Mouse (Mus musculus): ENCODE measurements around the gene Olfr366. TPM values are rescaled to one million over a fixed set of nuclear protein-coding genes. Genes with fewer than 3 reads are reported as not detected.
"Not testable (repeated sequence)": the region's sequence is repeated elsewhere in the genome, so short reads cannot be mapped to it uniquely, and the experiment has no call there.

Olfr366 gene
- polyA plus RNA-seq (2016; fragmentation: Nextera tagmentation; extraction: Ambion mirVana): not detected in 2 replicates

GRCm38 (mm10) chr2:37211274-37211673 lies at the start of gene Olfr366:
TSS of gene Olfr366 (plus strand) at chr2:37211574.
- H3K9me3 ChIP-seq: peaks cover 29% of the 10 kb centered on the region
- H3K36me3 ChIP-seq: no peaks in the 10 kb centered on the region
- DNase-seq (ENCODE audit: low spot score): no peak
- H3K4me1 ChIP-seq (replicated peaks): no peaks in the 10 kb centered on the region
- H3K4me3 ChIP-seq: no peak within 1 kb of the TSS
- H3K27ac ChIP-seq: no peak within 1 kb of the TSS
- no peaks in the 10 kb centered on the region for H3K27me3 ChIP-seq (ENCODE audit: insufficient read depth, poor library complexity, severe bottlenecking)

GRCm38 (mm10) chr2:37187898-37188297 lies 23.5 kb upstream of the Olfr366 start, which contains the start of gene Olfr365:
TSS of gene Olfr365 (plus strand) at chr2:37188198.
- WGBS: 78% methylated on average over 3 of the region's 3 CpGs
- no peak within 1 kb of the TSS for H3K27ac ChIP-seq
- H3K9me3 ChIP-seq: peaks cover 21% of the 10 kb centered on the region
- H3K36me3 ChIP-seq: no peaks in the 10 kb centered on the region
- H3K4me3 ChIP-seq: no peak within 1 kb of the TSS
- DNase-seq (ENCODE audit: low spot score): no peak
- no peaks in the 10 kb centered on the region for H3K27me3 ChIP-seq (ENCODE audit: insufficient read depth, poor library complexity, severe bottlenecking)
- H3K4me1 ChIP-seq (replicated peaks): no peaks in the 10 kb centered on the region

- H3K4me3 ChIP-seq; H3K27me3 ChIP-seq (ENCODE audit: insufficient read depth, poor library complexity, severe bottlenecking); H3K4me1 ChIP-seq (replicated peaks); H3K27ac ChIP-seq; H3K36me3 ChIP-seq; DNase-seq (ENCODE audit: low spot score): not testable (repeated sequence)
- H3K9me3 ChIP-seq: peaks cover 22% of the 10 kb centered on the region
- 81% methylated on average over 7 of the region's 7 CpGs for WGBS
Observed at GRCm38 (mm10) chr2:37261781-37262180, 50.4 kb downstream of the Olfr366 start.

Other genes with a start within 250 kb of the Olfr366 start
- not detected in 2 replicates for gene Olfr357, start 217.7 kb upstream of the Olfr366 start, polyA plus RNA-seq (2016; fragmentation: Nextera tagmentation; extraction: Ambion mirVana)
- gene Olfr358, start 202.2 kb upstream of the Olfr366 start, polyA plus RNA-seq (2016; fragmentation: Nextera tagmentation; extraction: Ambion mirVana): not detected in 2 replicates
- not detected in 2 replicates for gene Olfr360, start 145.8 kb upstream of the Olfr366 start, polyA plus RNA-seq (2016; fragmentation: Nextera tagmentation; extraction: Ambion mirVana)
- not detected in 2 replicates for gene Olfr361, start 122.3 kb upstream of the Olfr366 start, polyA plus RNA-seq (2016; fragmentation: Nextera tagmentation; extraction: Ambion mirVana)
- gene Olfr362, start 93.7 kb upstream of the Olfr366 start, polyA plus RNA-seq (2016; fragmentation: Nextera tagmentation; extraction: Ambion mirVana): not detected in 2 replicates
- not detected in 2 replicates for gene Olfr364-ps1, start 72.3 kb upstream of the Olfr366 start, polyA plus RNA-seq (2016; fragmentation: Nextera tagmentation; extraction: Ambion mirVana)
- not detected in 2 replicates for gene Olfr365, start 23.4 kb upstream of the Olfr366 start, polyA plus RNA-seq (2016; fragmentation: Nextera tagmentation; extraction: Ambion mirVana)
- gene Olfr368, start 114.9 kb downstream of the Olfr366 start, polyA plus RNA-seq (2016; fragmentation: Nextera tagmentation; extraction: Ambion mirVana): not detected in 2 replicates
- 49.6 and 53.6 TPM in 2 replicates for gene Pdcl, start 147.8 kb downstream of the Olfr366 start, polyA plus RNA-seq (2016; fragmentation: Nextera tagmentation; extraction: Ambion mirVana)
- 18.3 and 19.3 TPM in 2 replicates for gene Rc3h2, start 211.3 kb downstream of the Olfr366 start, polyA plus RNA-seq (2016; fragmentation: Nextera tagmentation; extraction: Ambion mirVana)
- gene Zbtb26, start 231.6 kb downstream of the Olfr366 start, polyA plus RNA-seq (2016; fragmentation: Nextera tagmentation; extraction: Ambion mirVana): 7.7 and 9.3 TPM in 2 replicates
- gene Zbtb6, start 231.6 kb downstream of the Olfr366 start, polyA plus RNA-seq (2016; fragmentation: Nextera tagmentation; extraction: Ambion mirVana): 6.1 and 6.5 TPM in 2 replicates
- gene Rabgap1, start 231.7 kb downstream of the Olfr366 start, polyA plus RNA-seq (2016; fragmentation: Nextera tagmentation; extraction: Ambion mirVana): 42.9 and 44.6 TPM in 2 replicates